Mouse (Mus musculus) limb, embryonic 13.5 days (tissue): ENCODE data around the gene Tmem178b. TPM values are rescaled to one million over a fixed set of nuclear protein-coding genes. Genes with fewer than 3 reads are reported as not detected.

ENCODE experiments used
- ATAC-seq: fragments of 200-750 bp; cut with Nextera tagmentation; 2 replicates; pipeline ENCODE4 v1.8.0; 2017; ENCODE audit warnings: low read depth, moderate number of reproducible peaks, moderate TSS enrichment; ENCODE audit not compliant: low FRiP score
- H3K27ac ChIP-seq: fragments of 300-500 bp; sonication (generic); 2 replicates; pipeline ENCODE4 v1.5.1; 2015; ENCODE audit warnings: inconsistent platforms, mild to moderate bottlenecking, moderate library complexity
- H3K27me3 ChIP-seq: fragments of 300-500 bp; sonication (generic); 2 replicates; pipeline ENCODE4 v1.6.1; 2015; ENCODE audit warnings: mild to moderate bottlenecking, inconsistent platforms
- H3K36me3 ChIP-seq: fragments of 300-500 bp; sonication (generic); 2 replicates; pipeline ENCODE4 v1.6.1; 2015; ENCODE audit warnings: inconsistent platforms, mild to moderate bottlenecking, moderate library complexity
- H3K4me1 ChIP-seq: fragments of 300-500 bp; sonication (generic); 2 replicates; pipeline ENCODE4 v1.6.1; 2015; ENCODE audit warnings: inconsistent platforms
- H3K4me2 ChIP-seq: fragments of 300-500 bp; sonication (generic); replicated peaks from 2 replicates; pipeline ENCODE4 v1.6.1; 2015; ENCODE audit warnings: inconsistent platforms, mild to moderate bottlenecking, moderate library complexity
- H3K4me3 ChIP-seq: fragments of 300-500 bp; sonication (generic); 2 replicates; pipeline ENCODE4 v1.5.1; 2015; ENCODE audit warnings: moderate library complexity, mild to moderate bottlenecking, inconsistent platforms
- H3K9ac ChIP-seq: fragments of 300-500 bp; sonication (generic); 2 replicates; pipeline ENCODE4 v1.6.1; 2015; ENCODE audit warnings: mild to moderate bottlenecking, inconsistent platforms
- H3K9me3 ChIP-seq: fragments of 300-500 bp; sonication (generic); 2 replicates; pipeline ENCODE4 v1.6.1; 2016; ENCODE audit warnings: inconsistent platforms
- WGBS: fragments of 180-500 bp; shearing (Covaris S2); methylation state at CpG from one replicate; pipeline ENCODE4 v1.1.7; 2015; 5-methylcytosine and 5-hydroxymethylcytosine counted together
- polyA plus RNA-seq: library from polyadenylated mRNA; unstranded; fragments of >200 nt; fragmentation: Nextera tagmentation; extraction: Ambion mirVana; gene quantifications from 2 replicates; pipeline ENCODE4 v1.2.1, GENCODE M21; 2015

The Tmem178b gene
- polyA plus RNA-seq, 1 experiment from 2014 or later: 1.3 TPM

GRCm38 (mm10) chr6:40032901-40033300 is 159.8 kb downstream of the Tmem178b start:
- ATAC-seq: no peak
- no peak overlapping the region for H3K4me2 ChIP-seq
- H3K36me3 ChIP-seq: no peaks in the 10 kb centered on the region
- no peak overlapping the region for H3K4me3 ChIP-seq
- no peaks in the 10 kb centered on the region for H3K27me3 ChIP-seq
- H3K9ac ChIP-seq: no peak overlapping the region
- no peaks in the 10 kb centered on the region for H3K9me3 ChIP-seq
- no peaks in the 10 kb centered on the region for H3K4me1 ChIP-seq
- no peak overlapping the region for H3K27ac ChIP-seq

GRCm38 (mm10) chr6:40033935-40034334 is 160.9 kb downstream of the Tmem178b start:
- Histone ChIP-seq H3K27me3 (no peaks in the 10 kb centered on the region), H3K27ac (no peak overlapping the region), H3K9me3 (no peaks in the 10 kb centered on the region), H3K9ac (no peak overlapping the region), H3K4me2 (no peak overlapping the region), H3K4me3 (no peak overlapping the region), H3K36me3 (no peaks in the 10 kb centered on the region), H3K4me1 (no peaks in the 10 kb centered on the region)
- ATAC-seq: no peak
- WGBS: 94% methylated on average over 3 of the region's 3 CpGs

DNA sequence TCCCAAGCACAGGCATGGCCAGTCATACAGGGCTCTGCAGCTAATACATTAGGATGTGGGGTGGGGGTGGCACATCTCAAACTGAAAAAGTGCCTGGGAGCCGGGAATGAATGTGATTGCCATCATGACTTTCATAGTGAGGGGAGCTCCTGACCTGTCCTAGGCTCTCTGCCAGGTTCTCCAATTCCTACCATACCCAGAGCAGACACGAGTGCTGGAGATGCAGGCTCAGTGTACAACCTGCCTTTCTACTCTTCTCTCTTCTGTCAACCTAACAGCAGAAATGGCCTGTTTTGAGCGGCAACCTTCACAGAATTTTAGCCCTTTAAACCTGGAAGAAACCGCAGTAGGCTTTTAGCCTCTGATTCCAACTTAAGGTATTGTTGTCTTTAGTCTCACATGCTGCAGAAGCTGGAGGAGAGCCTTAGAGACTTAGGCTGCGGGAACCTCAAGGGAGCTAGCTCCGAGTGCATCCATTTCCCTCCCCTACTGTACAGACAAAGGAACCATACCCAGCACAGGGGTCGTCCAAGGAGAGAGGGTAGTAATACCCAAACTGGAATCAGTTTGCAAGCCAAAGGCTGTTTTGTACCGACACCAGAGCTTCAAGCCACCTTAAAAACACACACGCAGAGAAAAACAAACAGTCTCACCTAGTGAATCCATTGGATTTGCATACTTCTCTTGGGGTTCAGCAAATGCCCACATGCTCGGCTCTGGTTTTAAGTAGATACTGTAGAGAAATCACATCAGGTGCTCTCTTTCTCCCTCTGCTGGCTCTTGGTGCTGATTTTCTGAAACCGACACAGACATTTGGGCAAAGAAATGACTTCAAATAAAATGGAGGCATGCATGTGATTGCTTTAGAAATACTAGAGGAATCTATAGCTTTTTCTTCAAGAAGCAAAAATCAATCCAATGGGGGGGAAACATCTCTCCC is 176.2 kb downstream of the Tmem178b start:
- Histone ChIP-seq H3K4me3 (no peak overlapping the region), H3K27ac (no peak overlapping the region), H3K36me3 (no peaks in the 10 kb centered on the region), H3K4me2 (no peak overlapping the region), H3K27me3 (no peaks in the 10 kb centered on the region), H3K9ac (no peak overlapping the region), H3K9me3 (no peaks in the 10 kb centered on the region), H3K4me1 (no peaks in the 10 kb centered on the region)
- no peak for ATAC-seq
- 44% methylated on average over 11 of the region's 11 CpGs for WGBS

DNA sequence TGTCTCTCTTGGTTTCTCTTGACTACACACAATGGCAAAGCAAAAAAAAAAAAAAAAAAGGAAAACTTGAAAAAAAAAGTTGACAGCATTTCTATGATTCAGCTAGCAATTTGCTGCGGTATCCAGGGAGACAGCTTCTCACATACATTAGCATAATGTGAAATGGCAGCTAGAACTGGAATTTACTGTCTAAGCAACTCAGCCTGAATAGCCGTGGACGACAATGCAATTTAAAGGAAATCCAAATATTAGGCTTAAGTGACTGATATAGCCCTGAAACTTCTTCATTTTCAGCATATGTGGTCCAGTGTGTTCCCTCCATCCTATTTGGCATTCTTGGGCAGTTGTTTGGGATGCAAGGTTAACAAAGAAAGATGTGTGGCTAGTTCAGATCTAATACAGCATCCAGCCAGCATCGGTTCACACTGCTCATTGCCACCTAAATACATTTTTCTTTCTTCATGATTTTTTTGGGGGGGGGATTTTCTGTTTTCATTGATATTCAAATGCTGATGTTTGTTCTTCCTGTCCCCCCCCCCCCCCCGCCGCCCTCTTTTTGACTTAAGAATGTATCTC is 176.9 kb downstream of the Tmem178b start:
- WGBS: 89% methylated on average over 6 of the region's 6 CpGs
- H3K4me1 ChIP-seq: no peaks in the 10 kb centered on the region
- no peaks in the 10 kb centered on the region for H3K9me3 ChIP-seq
- H3K4me2 ChIP-seq: no peak overlapping the region
- H3K4me3 ChIP-seq: no peak overlapping the region
- H3K36me3 ChIP-seq: no peaks in the 10 kb centered on the region
- H3K27me3 ChIP-seq: no peaks in the 10 kb centered on the region
- H3K9ac ChIP-seq: no peak overlapping the region
- no peak for ATAC-seq
- no peak overlapping the region for H3K27ac ChIP-seq

DNA sequence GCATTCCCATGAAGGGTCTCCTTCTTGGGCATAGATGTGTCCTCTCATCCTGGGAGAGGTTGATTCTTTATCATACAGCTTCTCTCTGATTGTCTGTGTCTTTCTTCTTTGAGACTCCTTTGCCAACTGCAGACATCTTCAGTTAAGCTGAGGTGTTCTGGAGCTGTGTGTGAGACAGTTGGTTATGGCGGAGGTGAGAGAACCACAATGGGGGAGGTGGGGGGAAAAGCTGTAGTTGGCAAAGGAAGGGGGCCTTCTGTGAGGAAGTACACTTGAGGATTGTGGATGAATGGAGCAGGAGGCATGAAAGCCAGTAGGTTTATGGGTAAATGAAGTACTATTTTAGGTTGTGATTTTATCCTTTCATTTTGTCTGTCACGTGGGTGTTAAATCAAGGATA is 178.6 kb downstream of the Tmem178b start:
- H3K27ac ChIP-seq: no peak overlapping the region
- WGBS: 85% methylated on average over 2 of the region's 2 CpGs
- no peaks in the 10 kb centered on the region for H3K4me1 ChIP-seq
- H3K9ac ChIP-seq: no peak overlapping the region
- H3K4me2 ChIP-seq: no peak overlapping the region
- H3K4me3 ChIP-seq: no peak overlapping the region
- H3K9me3 ChIP-seq: no peaks in the 10 kb centered on the region
- ATAC-seq: no peak
- H3K27me3 ChIP-seq: no peaks in the 10 kb centered on the region
- no peaks in the 10 kb centered on the region for H3K36me3 ChIP-seq

- ATAC-seq: no peak
- H3K4me1 ChIP-seq: no peaks in the 10 kb centered on the region
- H3K9me3 ChIP-seq: no peaks in the 10 kb centered on the region
- H3K27me3 ChIP-seq: no peaks in the 10 kb centered on the region
- H3K4me3 ChIP-seq: no peak overlapping the region
- H3K9ac ChIP-seq: no peak overlapping the region
- H3K4me2 ChIP-seq: no peak overlapping the region
- H3K27ac ChIP-seq: no peak overlapping the region
- H3K36me3 ChIP-seq: no peaks in the 10 kb centered on the region
- 83% methylated on average over 1 of the region's 1 CpGs for WGBS
Observed at GRCm38 (mm10) chr6:40052593-40052992, 179.5 kb downstream of the Tmem178b start.

GRCm38 (mm10) chr6:40059466-40059865 is 186.4 kb downstream of the Tmem178b start:
- Histone ChIP-seq H3K9ac (no peak overlapping the region), H3K4me3 (no peak overlapping the region), H3K27me3 (no peaks in the 10 kb centered on the region), H3K36me3 (no peaks in the 10 kb centered on the region), H3K9me3 (no peaks in the 10 kb centered on the region), H3K4me2 (no peak overlapping the region), H3K27ac (no peak overlapping the region), H3K4me1 (0 out of 2 replicates have a peak, but pooled peaks cover 4% of the 10 kb centered on the region)
- 50% methylated on average over 3 of the region's 3 CpGs for WGBS
- ATAC-seq: no peak

DNA sequence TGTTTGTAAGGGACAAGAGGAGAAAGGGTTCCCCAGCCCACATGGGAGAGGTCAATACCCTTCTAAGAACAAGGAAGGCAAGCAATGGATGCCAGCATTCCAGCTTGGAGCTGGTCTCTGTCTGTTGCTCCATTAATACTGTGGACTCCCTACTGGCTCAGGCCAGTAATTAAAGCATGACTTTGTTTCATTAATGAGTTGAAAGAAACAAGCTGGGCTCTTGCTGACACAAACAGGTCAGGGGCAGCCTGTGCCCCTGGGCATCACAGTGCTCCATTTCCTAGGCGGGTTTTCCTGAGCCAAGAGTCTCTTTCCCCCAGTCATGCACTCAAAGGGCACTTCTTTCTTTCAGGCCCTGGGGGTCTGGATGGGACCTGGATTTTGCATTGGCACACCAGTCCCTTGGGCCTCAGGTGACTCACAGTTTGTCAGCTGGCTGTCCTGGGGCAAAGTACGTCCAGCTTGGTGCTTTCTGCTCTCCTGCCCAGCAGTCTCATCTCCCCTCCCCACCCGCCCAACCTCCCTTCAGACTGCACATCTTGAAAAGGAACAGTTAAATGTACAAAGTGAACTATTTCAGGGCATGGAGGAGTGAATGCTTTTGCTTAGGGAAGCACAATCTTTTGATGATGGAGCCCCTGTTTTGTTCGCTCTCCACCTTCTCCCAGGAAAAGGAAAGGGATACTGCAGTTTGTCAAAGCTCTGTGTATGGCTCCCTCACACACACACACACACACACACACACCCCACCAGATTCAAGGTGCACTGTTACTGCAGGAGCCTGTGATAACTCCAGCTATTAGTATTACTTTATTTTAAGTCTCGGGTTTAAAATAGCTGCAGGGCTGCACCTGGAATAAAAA is 188.5 kb downstream of the Tmem178b start:
- H3K4me1 ChIP-seq: 0 out of 2 replicates have a peak, but pooled peaks cover 4% of the 10 kb centered on the region
- no peak overlapping the region for H3K27ac ChIP-seq
- no peak overlapping the region for H3K4me3 ChIP-seq
- H3K9me3 ChIP-seq: no peaks in the 10 kb centered on the region
- WGBS: 65% methylated on average over 5 of the region's 5 CpGs
- no peak overlapping the region for H3K4me2 ChIP-seq
- no peaks in the 10 kb centered on the region for H3K27me3 ChIP-seq
- ATAC-seq: no peak
- H3K9ac ChIP-seq: no peak overlapping the region
- no peaks in the 10 kb centered on the region for H3K36me3 ChIP-seq

GRCm38 (mm10) chr6:40062190-40062501 is 189.1 kb downstream of the Tmem178b start:
- ATAC-seq: no peak
- no peaks in the 10 kb centered on the region for H3K36me3 ChIP-seq
- no peak overlapping the region for H3K4me2 ChIP-seq
- no peak overlapping the region for H3K27ac ChIP-seq
- WGBS: 75% methylated on average over 7 of the region's 7 CpGs
- 0 out of 2 replicates have a peak, but pooled peaks cover 4% of the 10 kb centered on the region for H3K4me1 ChIP-seq
- H3K9ac ChIP-seq: no peak overlapping the region
- no peak overlapping the region for H3K4me3 ChIP-seq
- no peaks in the 10 kb centered on the region for H3K27me3 ChIP-seq
- no peaks in the 10 kb centered on the region for H3K9me3 ChIP-seq

DNA sequence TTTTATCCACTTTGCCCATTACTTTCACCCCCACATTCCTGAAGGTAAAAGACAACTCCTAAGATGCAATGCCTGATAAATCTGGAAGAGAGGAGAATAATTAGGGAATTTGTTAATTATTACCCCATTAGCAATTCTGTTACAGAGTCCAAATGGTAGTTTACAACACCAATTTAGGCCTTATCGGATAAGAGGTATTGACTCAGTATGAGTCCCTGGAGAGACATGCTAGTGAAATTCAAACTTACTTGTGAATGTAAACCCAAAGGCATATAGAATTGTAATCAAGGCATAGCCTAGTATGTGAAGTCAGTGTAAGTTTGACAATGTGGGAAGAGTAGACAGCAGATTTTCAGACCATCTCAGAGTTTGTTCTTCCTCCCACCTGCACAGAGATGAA is 190.4 kb downstream of the Tmem178b start:
- Histone ChIP-seq H3K4me2 (no peak overlapping the region), H3K36me3 (no peaks in the 10 kb centered on the region), H3K27ac (no peak overlapping the region), H3K27me3 (no peaks in the 10 kb centered on the region), H3K9ac (no peak overlapping the region), H3K4me3 (no peak overlapping the region), H3K9me3 (no peaks in the 10 kb centered on the region), H3K4me1 (0 out of 2 replicates have a peak, but pooled peaks cover 4% of the 10 kb centered on the region)
- WGBS: 77% methylated on average over 1 of the region's 1 CpGs
- no peak for ATAC-seq

- Histone ChIP-seq H3K4me1 (0 out of 2 replicates have a peak, but pooled peaks cover 4% of the 10 kb centered on the region), H3K27ac (no peak overlapping the region), H3K4me3 (no peak overlapping the region), H3K27me3 (no peaks in the 10 kb centered on the region), H3K9ac (no peak overlapping the region), H3K36me3 (no peaks in the 10 kb centered on the region), H3K9me3 (no peaks in the 10 kb centered on the region), H3K4me2 (no peak overlapping the region)
- no peak for ATAC-seq
- 66% methylated on average over 1 of the region's 1 CpGs for WGBS
Observed at GRCm38 (mm10) chr6:40063899-40064298, 190.8 kb downstream of the Tmem178b start.

- H3K4me1 ChIP-seq: 0 out of 2 replicates have a peak, but pooled peaks cover 4% of the 10 kb centered on the region
- no peaks in the 10 kb centered on the region for H3K27me3 ChIP-seq
- WGBS: 70% methylated on average over 2 of the region's 2 CpGs
- H3K27ac ChIP-seq: no peak overlapping the region
- no peak overlapping the region for H3K9ac ChIP-seq
- H3K9me3 ChIP-seq: no peaks in the 10 kb centered on the region
- H3K36me3 ChIP-seq: no peaks in the 10 kb centered on the region
- no peak overlapping the region for H3K4me2 ChIP-seq
- no peak for ATAC-seq
- no peak overlapping the region for H3K4me3 ChIP-seq
Observed at GRCm38 (mm10) chr6:40064342-40064741, 191.3 kb downstream of the Tmem178b start.
